Mouse (Mus musculus): ENCODE measurements around the gene Cfhr2. TPM values are rescaled to one million over a fixed set of nuclear protein-coding genes. Genes with fewer than 3 reads are reported as not detected.
"Not testable (repeated sequence)": the region's sequence is repeated elsewhere in the genome, so short reads cannot be mapped to it uniquely, and the experiment has no call there.

Gene Cfhr2
- 0.19 TPM in 1 of 2 replicates, not detected in the other for polyA plus RNA-seq (2012; rRNA removed)

DNA sequence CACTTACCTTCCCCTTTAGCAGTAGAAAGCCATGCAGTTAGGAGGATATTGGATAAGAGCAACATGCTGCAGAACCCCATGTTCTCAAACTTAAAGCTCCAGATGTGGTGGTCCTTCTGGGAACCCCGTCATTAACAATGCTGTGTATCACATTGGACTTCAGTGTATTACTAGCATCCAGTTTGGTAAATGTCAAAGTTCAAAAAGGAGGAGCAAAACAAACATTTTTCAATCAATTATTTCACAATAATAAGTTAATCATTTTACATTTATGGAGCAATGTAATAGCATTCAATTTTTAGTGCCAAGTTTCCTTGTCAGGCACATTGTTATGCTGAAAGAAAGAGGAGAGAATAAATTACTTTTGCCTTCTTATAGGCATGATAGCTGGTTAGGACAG, at the start of gene Cfhr2:
Gene Cfhr2 (minus strand): TSS at position 155 of the 400 bp plus-strand sequence.
- no peak for DNase-seq (ENCODE audit: low read depth)

DNA sequence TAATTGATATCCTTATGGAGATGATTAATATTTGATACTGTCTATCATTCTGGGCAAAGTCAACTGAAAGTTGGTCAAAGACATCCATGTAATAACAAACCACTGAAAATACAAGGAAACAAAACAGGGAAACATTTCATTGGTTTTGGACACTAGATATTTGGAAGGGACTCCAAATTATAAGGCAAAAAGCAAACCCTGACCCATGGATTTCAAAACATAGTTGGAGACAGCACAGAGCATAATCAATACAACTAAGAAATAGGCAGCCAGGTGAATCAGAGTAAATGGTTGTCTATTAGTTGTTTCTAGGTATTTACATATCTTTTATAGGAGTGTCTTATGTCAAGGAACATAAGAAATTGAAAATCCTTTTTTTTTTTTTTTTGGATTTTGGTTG, 5.2 kb upstream of the Cfhr2 start:
- no peak for DNase-seq (ENCODE audit: low read depth)

DNA sequence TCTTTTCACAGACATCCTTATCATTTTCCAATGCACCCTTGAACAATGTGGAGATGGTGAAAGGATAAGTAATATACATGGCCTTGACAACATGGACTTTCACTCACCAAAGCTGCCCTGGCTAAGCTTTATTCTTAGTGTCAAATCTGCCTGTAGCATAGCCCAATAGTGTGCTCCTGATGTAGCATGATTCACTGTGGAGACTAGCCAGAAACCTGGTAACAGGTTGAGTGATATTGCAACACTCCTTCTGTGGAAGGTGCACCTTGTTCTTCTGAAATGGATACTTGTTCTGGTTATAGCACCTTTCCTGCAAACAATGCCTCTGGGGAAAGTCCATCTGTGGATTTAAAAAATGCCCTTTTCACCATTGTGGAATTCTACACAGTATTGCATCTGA, 1.7 kb upstream of the Cfhr2 start:
- no peak for DNase-seq (ENCODE audit: low read depth)

DNA sequence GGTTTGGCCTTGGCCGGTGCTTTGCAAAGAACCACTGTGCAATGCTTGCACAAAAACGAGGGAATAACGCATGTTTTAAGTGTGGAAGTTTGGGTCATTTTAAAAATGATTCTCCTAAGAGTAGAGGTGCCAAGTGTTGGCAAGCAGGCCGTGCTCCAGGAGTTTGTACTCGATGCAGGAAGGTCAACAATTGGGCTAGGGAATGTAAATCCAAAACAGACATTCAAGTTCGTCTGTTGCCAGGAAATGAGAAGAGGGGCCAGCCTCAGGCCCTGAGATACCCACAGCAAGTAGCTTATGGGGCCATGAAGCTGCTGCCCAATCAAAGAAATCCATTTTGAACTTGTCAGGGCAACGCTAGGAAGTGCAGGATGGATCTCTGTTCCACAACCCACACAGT, 18.8 kb downstream of the Cfhr2 start:
- no peak for DNase-seq (ENCODE audit: low read depth)

DNA sequence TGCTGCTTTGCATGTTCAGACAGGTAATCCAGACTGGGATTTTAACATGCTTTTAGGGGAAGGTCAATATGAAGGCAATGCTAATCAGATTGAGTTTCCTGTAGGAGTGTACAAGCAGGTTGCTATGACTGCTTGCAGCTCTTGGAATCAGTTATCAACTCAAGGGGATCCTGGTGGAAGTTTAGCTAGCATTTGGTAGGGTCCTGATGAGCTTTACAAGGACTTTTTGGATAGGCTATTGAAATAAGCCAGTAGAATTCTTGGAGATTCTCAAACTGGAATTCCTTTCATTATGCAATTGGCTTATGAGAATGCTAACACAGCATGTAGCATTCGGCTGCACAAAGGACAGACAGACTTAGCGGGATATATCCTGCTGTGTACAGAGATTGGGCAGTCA, 19.2 kb downstream of the Cfhr2 start:
- DNase-seq (ENCODE audit: low read depth): no peak

DNA sequence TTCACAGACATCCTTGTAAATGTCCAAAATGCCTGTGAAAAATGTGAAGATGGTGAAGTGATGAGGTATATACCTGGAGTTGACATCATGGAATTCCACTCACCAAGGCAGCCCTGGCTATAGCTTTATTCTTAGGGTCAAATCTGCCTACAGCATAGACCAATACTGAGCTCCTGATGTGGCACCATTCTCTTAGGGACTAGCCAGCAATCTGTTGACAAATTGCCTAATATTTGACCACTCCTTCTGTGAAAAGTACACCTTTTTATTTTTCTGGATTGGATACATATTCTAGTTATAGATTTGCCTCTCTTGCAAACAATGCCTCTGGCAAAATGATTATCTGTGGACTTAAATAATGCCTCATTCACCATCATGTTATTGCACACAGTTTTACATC, 49.9 kb downstream of the Cfhr2 start:
- DNase-seq (ENCODE audit: low read depth): no peak

DNA sequence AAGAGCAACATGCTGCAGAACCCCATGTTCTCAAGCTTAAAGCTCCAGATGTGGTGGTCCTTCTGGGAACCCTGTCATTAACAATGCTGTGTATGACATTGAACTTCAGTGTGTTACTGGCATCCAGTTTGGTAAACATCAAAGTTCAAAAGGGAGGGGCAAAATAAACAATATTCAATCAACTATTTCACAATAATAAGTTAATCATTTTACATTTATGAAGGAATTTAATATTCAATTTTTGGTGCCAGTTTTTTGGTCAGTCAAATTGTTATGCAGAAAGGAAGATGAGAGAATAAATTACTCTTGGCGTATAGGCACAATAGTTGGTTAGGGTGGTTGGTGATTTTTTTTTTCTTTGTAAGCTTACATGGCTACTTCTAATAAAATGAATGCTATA, 77.4 kb downstream of the Cfhr2 start, which contains the start of gene Gm4788:
Gene Gm4788 (minus strand): TSS at position 101 of the 400 bp plus-strand sequence.
- DNase-seq (ENCODE audit: low read depth): no peak

DNA sequence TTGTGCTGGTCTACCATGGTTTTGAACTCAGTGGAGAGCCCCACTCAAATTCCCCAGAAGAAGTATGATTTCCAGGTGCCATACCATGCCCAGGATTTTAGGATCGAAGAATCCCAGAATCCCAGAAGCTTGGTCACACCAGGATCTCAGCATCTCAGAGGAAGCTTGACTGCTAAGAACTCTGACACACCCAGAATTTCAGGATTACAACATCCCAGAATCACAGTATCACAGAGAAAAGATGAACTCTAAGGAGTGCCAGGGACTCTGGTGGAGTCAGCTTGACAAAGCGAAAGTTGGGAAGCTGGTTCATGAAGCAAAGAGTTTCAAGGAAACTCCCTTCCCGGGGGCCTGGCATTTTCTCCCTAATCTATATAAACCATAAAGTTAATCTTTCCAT, 88.6 kb downstream of the Cfhr2 start:
- not testable (repeated sequence) for DNase-seq (ENCODE audit: low read depth)

Other genes with a start within 250 kb of the Cfhr2 start
- gene Gm4788, start 77.5 kb downstream of the Cfhr2 start, polyA plus RNA-seq (2012; rRNA removed): not detected in 2 replicates

Measured in gonadal fat pad, adult 2 months (tissue).